Mouse (Mus musculus) forebrain, postnatal 0 days (tissue): ENCODE results near the gene Tbx1. TPM values are rescaled to one million over a fixed set of nuclear protein-coding genes. Genes with fewer than 3 reads are reported as not detected.

Experiments
- ATAC-seq: fragments of 200-750 bp; cut with Nextera tagmentation; 2 replicates; pipeline ENCODE4 v1.8.0; 2017; ENCODE audit warnings: mild to moderate bottlenecking, moderate library complexity
- DNase-seq: peaks from one replicate; pipeline ENCODE4 v3.0.0-alpha.2; 2015
- H3K27ac ChIP-seq: fragments of 300-500 bp; sonication (generic); 2 replicates; pipeline ENCODE4 v1.5.1; 2014; ENCODE audit warnings: low read depth, mild to moderate bottlenecking, antibody characterized with exemption, low read length, moderate library complexity, mixed read lengths
- H3K27me3 ChIP-seq: fragments of 300-500 bp; sonication (generic); 2 replicates; pipeline ENCODE4 v1.6.1; 2014; ENCODE audit warnings: mild to moderate bottlenecking, low read length, mixed read lengths; ENCODE audit not compliant: insufficient read depth
- H3K36me3 ChIP-seq: fragments of 300-500 bp; sonication (generic); 2 replicates; pipeline ENCODE4 v1.6.1; 2014; ENCODE audit warnings: mild to moderate bottlenecking, moderate library complexity; ENCODE audit not compliant: insufficient read depth
- H3K4me1 ChIP-seq: fragments of 300-500 bp; sonication (generic); 2 replicates; pipeline ENCODE4 v1.6.1; 2014; ENCODE audit warnings: antibody characterized with exemption; ENCODE audit not compliant: insufficient read depth
- H3K4me2 ChIP-seq: fragments of 300-500 bp; sonication (generic); 2 replicates; pipeline ENCODE4 v1.6.1; 2014; ENCODE audit warnings: low read depth, mild to moderate bottlenecking, moderate library complexity
- H3K4me3 ChIP-seq: fragments of 300-500 bp; sonication (generic); 2 replicates; pipeline ENCODE4 v1.5.1; 2014; ENCODE audit warnings: low read depth, low read length, mixed read lengths
- H3K9ac ChIP-seq: fragments of 300-500 bp; sonication (generic); 2 replicates; pipeline ENCODE4 v1.6.1; 2014; ENCODE audit warnings: mild to moderate bottlenecking
- H3K9me3 ChIP-seq: fragments of 300-500 bp; sonication (generic); 2 replicates; pipeline ENCODE4 v1.6.1; 2016; ENCODE audit warnings: low read length
- CTCF ChIP-seq: sonication (generic); IDR thresholded peaks from 2 replicates; pipeline ENCODE4 v1.5.1; 2016; ENCODE audit warnings: antibody characterized with exemption, control low read depth, low read depth
- WGBS: fragments of 180-500 bp; shearing (Covaris S2); extraction: QIAGEN DNeasy Blood & Tissue Kit; methylation state at CpG from one replicate; pipeline ENCODE4 v1.1.7; 2014; 5-methylcytosine and 5-hydroxymethylcytosine counted together
- polyA plus RNA-seq: library from polyadenylated mRNA; unstranded; fragments of >200 nt; fragmentation: Nextera tagmentation; extraction: Ambion mirVana; gene quantifications from 2 replicates; pipeline ENCODE4 v1.2.1, GENCODE M21; 2015
- total RNA-seq: library from RNA; depleted of rRNA; stranded (reverse); fragments of >200 nt; gene quantifications from 2 replicates; pipeline ENCODE4 v1.2.3, GENCODE M21; 2014

Tbx1 gene
- total and polyA plus RNA-seq, 2 experiments from 2014 or later = 0.71 to 0.90 TPM

- ATAC-seq = no peak
- Histone ChIP-seq H3K36me3 (no peaks in the 10 kb centered on the region), H3K27ac (no peak overlapping the region), H3K9me3 (no peaks in the 10 kb centered on the region), H3K4me2 (no peak overlapping the region), H3K27me3 (peaks cover 91% of the 10 kb centered on the region), H3K4me3 (no peak overlapping the region), H3K4me1 (peaks cover 5% of the 10 kb centered on the region; the same call in 1 of the 2 replicates), H3K9ac (no peak overlapping the region)
- TF ChIP-seq CTCF = no peak
- DNase-seq = no peak
- 17% methylated on average over 10 of the region's 10 CpGs for WGBS
Observed at GRCm38 (mm10) chr16:18583673-18584357, 6.7 kb downstream of the Tbx1 start.

- no peaks in the 10 kb centered on the region for H3K36me3 ChIP-seq
- H3K4me1 ChIP-seq = peaks cover 5% of the 10 kb centered on the region; the same call in 1 of the 2 replicates
- WGBS = 20% methylated on average over 10 of the region's 10 CpGs
- ATAC-seq (no peak), DNase-seq (no peak)
- H3K4me2 ChIP-seq = no peak overlapping the region
- TF ChIP-seq CTCF = no peak
- no peak overlapping the region for H3K4me3 ChIP-seq
- no peak overlapping the region for H3K27ac ChIP-seq
- H3K9ac ChIP-seq = no peak overlapping the region
- H3K9me3 ChIP-seq = no peaks in the 10 kb centered on the region
- H3K27me3 ChIP-seq = peaks cover 85% of the 10 kb centered on the region
Observed at GRCm38 (mm10) chr16:18583169-18583568, 7.3 kb downstream of the Tbx1 start.

- H3K27ac ChIP-seq = no peak overlapping the region
- peaks cover 79% of the 10 kb centered on the region for H3K27me3 ChIP-seq
- no peak for TF ChIP-seq CTCF
- H3K4me2 ChIP-seq = peak overlapping the region; percentile 68
- no peaks in the 10 kb centered on the region for H3K9me3 ChIP-seq
- ATAC-seq = no peak
- H3K36me3 ChIP-seq = no peaks in the 10 kb centered on the region
- peaks cover 5% of the 10 kb centered on the region; the same call in 1 of the 2 replicates for H3K4me1 ChIP-seq
- H3K9ac ChIP-seq = no peak overlapping the region
- no peak for DNase-seq
- H3K4me3 ChIP-seq = peak overlapping the region; percentile 40
- 2% methylated on average over 42 of the region's 67 CpGs for WGBS
Observed at GRCm38 (mm10) chr16:18582426-18583148, 7.9 kb downstream of the Tbx1 start.

- WGBS = 2% methylated on average over 60 of the region's 66 CpGs
Observed at GRCm38 (mm10) chr16:18581623-18582205, 8.8 kb downstream of the Tbx1 start.

GRCm38 (mm10) chr16:18581050-18581622, 9.3 kb downstream of the Tbx1 start:
- peaks cover 68% of the 10 kb centered on the region for H3K27me3 ChIP-seq
- H3K27ac ChIP-seq = no peak overlapping the region
- no peak overlapping the region for H3K9ac ChIP-seq
- no peaks in the 10 kb centered on the region for H3K4me1 ChIP-seq
- peak overlapping the region; percentile 40 for H3K4me3 ChIP-seq
- ATAC-seq (no peak), DNase-seq (no peak)
- TF ChIP-seq CTCF = no peak
- no peaks in the 10 kb centered on the region for H3K9me3 ChIP-seq
- no peaks in the 10 kb centered on the region for H3K36me3 ChIP-seq
- H3K4me2 ChIP-seq = peak overlapping the region; percentile 68
- WGBS = 4% methylated on average over 20 of the region's 21 CpGs

More at GRCm38 (mm10) chr16:18581623-18582205, 8.8 kb downstream of the Tbx1 start:
- ATAC-seq (peak; percentile 52), DNase-seq (no peak)
- no peaks in the 10 kb centered on the region for H3K36me3 ChIP-seq
- peaks cover 5% of the 10 kb centered on the region; the same call in 1 of the 2 replicates for H3K4me1 ChIP-seq
- peak overlapping the region; percentile 41 for H3K9ac ChIP-seq
- no peaks in the 10 kb centered on the region for H3K9me3 ChIP-seq
- peak overlapping the region; percentile 40 for H3K4me3 ChIP-seq
- H3K4me2 ChIP-seq = peak overlapping the region; percentile 68
- no peak; the same call in 1 of the 2 replicates for TF ChIP-seq CTCF
- peaks cover 73% of the 10 kb centered on the region for H3K27me3 ChIP-seq
- no peak overlapping the region for H3K27ac ChIP-seq

- ATAC-seq (no peak), DNase-seq (no peak)
- peaks cover 61% of the 10 kb centered on the region for H3K27me3 ChIP-seq
- H3K27ac ChIP-seq = no peak overlapping the region
- H3K4me3 ChIP-seq = no peak overlapping the region
- H3K4me1 ChIP-seq = no peaks in the 10 kb centered on the region
- 22% methylated on average over 2 of the region's 2 CpGs for WGBS
- no peaks in the 10 kb centered on the region for H3K36me3 ChIP-seq
- no peak for TF ChIP-seq CTCF
- no peak overlapping the region for H3K9ac ChIP-seq
- no peak overlapping the region for H3K4me2 ChIP-seq
- H3K9me3 ChIP-seq = no peaks in the 10 kb centered on the region
Observed at GRCm38 (mm10) chr16:18580389-18580788, 10.1 kb downstream of the Tbx1 start.
